9 mouse cellular contexts compared by ENCODE assay signal in the genomic region with DNA sequence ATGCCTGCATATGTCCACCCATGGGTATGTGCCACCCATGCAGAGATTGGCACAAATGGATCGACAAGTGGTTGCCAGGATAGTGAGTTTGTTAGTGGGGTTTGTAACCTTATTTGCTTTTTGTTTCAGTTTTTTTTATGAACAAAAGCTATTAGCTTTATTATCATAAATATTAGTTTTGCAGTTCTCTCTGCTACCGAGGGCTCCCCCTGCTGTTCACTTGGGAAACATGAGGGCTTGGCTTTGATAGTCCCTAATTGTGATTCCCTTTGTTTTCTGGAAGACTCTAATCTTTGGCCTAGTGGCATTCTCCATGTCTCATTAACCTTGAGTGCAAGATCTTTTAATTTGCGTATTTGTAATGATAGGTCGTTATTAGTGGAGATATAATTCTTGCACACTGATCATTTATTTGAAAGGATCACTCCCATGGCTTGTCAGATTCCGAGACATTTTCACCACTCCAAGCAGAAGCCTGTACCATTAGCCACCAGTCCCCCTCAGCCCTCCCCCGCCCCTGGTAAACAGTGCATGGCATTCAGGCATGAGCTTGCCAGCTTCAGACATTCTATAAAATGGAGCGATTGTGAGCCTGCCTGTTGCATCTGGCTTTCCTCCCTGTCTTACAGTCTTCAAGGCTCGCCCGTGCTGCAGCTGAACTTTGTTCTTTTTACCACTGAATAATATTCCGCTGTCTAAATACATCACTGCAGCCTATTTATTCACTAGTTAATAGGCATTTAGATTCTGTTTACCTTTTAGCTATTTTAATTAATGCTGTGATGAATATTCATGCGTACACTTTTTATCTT.
DNase-seq lines count a peak whose midpoint lies in the region; ATAC-seq and TF ChIP-seq lines count a peak whose summit lies in the region.
"Had no signal": no experiment of that assay in that cellular context is flagged by ENCODE, and none has a peak within 500 bp of the region (broad histone marks: within the 10 kb centered on the region; RNA-seq: fewer than 3 reads in every experiment).

No protein-coding gene starts in this region.

- H3K4me3 ChIP-seq in layer of hippocampus, adult 2 months, result no peak overlapping the region
- H3K4me3 ChIP-seq: heart, embryonic 13.5 days had no signal

- ATAC-seq in activated CD4-positive, CD25-positive, alpha-beta regulatory T cell, adult 4 months, result no peak

- peak; percentile 96 for TF ChIP-seq CTCF in layer of hippocampus, adult 2 months (conservative IDR thresholded peaks at IDR 0.05)

- peak overlapping the region; percentile 71 for H3K27ac ChIP-seq in layer of hippocampus, adult 2 months
- H3K27ac ChIP-seq: heart, embryonic 13.5 days had no signal

- peak; percentile 36 for DNase-seq in CD4-positive helper T cell, adult 2 months (ENCODE audit: low read depth, low spot score)
- DNase-seq in MN1 (ENCODE audit: low spot score), result peak; percentile 57
- peak; percentile 84 to 87 for DNase-seq in cerebellum, postnatal 10 days
- peak; percentile 78 for DNase-seq in gastrocnemius, postnatal 10 days
- DNase-seq in layer of hippocampus, adult 2 months (ENCODE audit: low spot score in 2 of 2), result peak; percentile 72 to 75
- peak; percentile 85 for DNase-seq in lung, postnatal 36 days
- DNase-seq in right cerebral cortex, adult 2 months (ENCODE audit: low spot score in 2 of 2), result peak; percentile 77 to 80
